Mouse (Mus musculus) stomach, postnatal 0 days (tissue): ENCODE results near the gene Smg6. TPM values are rescaled to one million over a fixed set of nuclear protein-coding genes. Genes with fewer than 3 reads are reported as not detected.

Source experiments
- ATAC-seq: fragments of 200-750 bp; cut with Nextera tagmentation; 2 replicates; pipeline ENCODE4 v1.8.0; 2017; ENCODE audit not compliant: low FRiP score, low TSS enrichment
- DNase-seq: peaks from one replicate; pipeline ENCODE4 v3.0.0-alpha.2; 2016; ENCODE audit warnings: low spot score
- H3K27ac ChIP-seq: fragments of 300-500 bp; sonication (generic); replicated peaks from 2 replicates; pipeline ENCODE4 v1.5.1; 2014; ENCODE audit warnings: mild to moderate bottlenecking, control low read depth
- H3K27me3 ChIP-seq: fragments of 300-500 bp; sonication (generic); 2 replicates; pipeline ENCODE4 v1.6.1; 2014; ENCODE audit warnings: low read length; ENCODE audit not compliant: control insufficient read depth, insufficient read depth
- H3K36me3 ChIP-seq: fragments of 300-500 bp; sonication (generic); 2 replicates; pipeline ENCODE4 v1.6.1; 2014; ENCODE audit warnings: low read length, mixed read lengths; ENCODE audit not compliant: control insufficient read depth, insufficient read depth
- H3K4me1 ChIP-seq: fragments of 300-500 bp; sonication (generic); replicated peaks from 2 replicates; pipeline ENCODE4 v1.6.1; 2014; ENCODE audit warnings: antibody characterized with exemption; ENCODE audit not compliant: control insufficient read depth, insufficient read depth
- H3K4me2 ChIP-seq: fragments of 300-500 bp; sonication (generic); replicated peaks from 2 replicates; pipeline ENCODE4 v1.6.1; 2014; ENCODE audit warnings: low read depth, mild to moderate bottlenecking, control low read depth, moderate library complexity
- H3K4me3 ChIP-seq: fragments of 300-500 bp; sonication (generic); 2 replicates; pipeline ENCODE4 v1.5.1; 2014; ENCODE audit warnings: low read depth, low read length, control low read depth
- H3K9ac ChIP-seq: fragments of 300-500 bp; sonication (generic); 2 replicates; pipeline ENCODE4 v1.6.1; 2014; ENCODE audit warnings: mild to moderate bottlenecking, low read length, control low read depth, mixed read lengths
- H3K9me3 ChIP-seq: fragments of 300-500 bp; sonication (generic); 2 replicates; pipeline ENCODE4 v1.6.1; 2016; ENCODE audit warnings: low read length; ENCODE audit not compliant: control insufficient read depth
- CTCF ChIP-seq: IDR thresholded peaks from 2 replicates; pipeline ENCODE4 v1.5.1; 2016; ENCODE audit warnings: antibody characterized with exemption, low read depth, mild to moderate bottlenecking, moderate library complexity
- EP300 ChIP-seq: optimal IDR thresholded peaks from 2 replicates; pipeline ENCODE3; 2016; ENCODE audit warnings: antibody characterized with exemption
- WGBS: fragments of 180-500 bp; shearing (Covaris S2); extraction: QIAGEN DNeasy Blood & Tissue Kit; methylation state at CpG from one replicate; pipeline ENCODE4 v1.1.7; 2014; 5-methylcytosine and 5-hydroxymethylcytosine counted together
- polyA plus RNA-seq: library from polyadenylated mRNA; unstranded; fragments of >200 nt; fragmentation: Nextera tagmentation; extraction: Ambion mirVana; gene quantifications from 2 replicates; pipeline ENCODE4 v1.2.1, GENCODE M21; 2015

Gene Smg6
- polyA plus RNA-seq, 1 experiment from 2014 or later, result 6.1 TPM

GRCm38 (mm10) chr11:75049146-75049545 is 123.5 kb downstream of the Smg6 start:
- 17% methylated on average over 2 of the region's 2 CpGs for WGBS
- no peaks in the 10 kb centered on the region for H3K27me3 ChIP-seq
- H3K4me3 ChIP-seq, result no peak overlapping the region
- peaks cover 15% of the 10 kb centered on the region for H3K4me1 ChIP-seq
- ATAC-seq, result no peak
- H3K36me3 ChIP-seq, result no peaks in the 10 kb centered on the region
- DNase-seq, result no peak
- TF ChIP-seq EP300 (no peak), CTCF (no peak)
- no peak overlapping the region; the same call in 1 of the 2 replicates for H3K27ac ChIP-seq
- H3K9ac ChIP-seq, result no peak overlapping the region
- no peak overlapping the region for H3K4me2 ChIP-seq
- H3K9me3 ChIP-seq, result no peaks in the 10 kb centered on the region

- Histone ChIP-seq H3K36me3 (no peaks in the 10 kb centered on the region), H3K4me1 (peaks cover 15% of the 10 kb centered on the region), H3K9ac (no peak overlapping the region), H3K27ac (no peak overlapping the region), H3K4me2 (no peak overlapping the region), H3K9me3 (no peaks in the 10 kb centered on the region), H3K27me3 (no peaks in the 10 kb centered on the region), H3K4me3 (no peak overlapping the region)
- DNase-seq (no peak), ATAC-seq (no peak)
- TF ChIP-seq EP300, result no peak
- TF ChIP-seq CTCF, result no peak
- 33% methylated on average over 2 of the region's 2 CpGs for WGBS
These were observed 124.2 kb downstream of the Smg6 start for GRCm38 (mm10) chr11:75049807-75050206.

GRCm38 (mm10) chr11:75051239-75051638 is 125.6 kb downstream of the Smg6 start:
- H3K4me1 ChIP-seq, result peaks cover 15% of the 10 kb centered on the region
- 50% methylated on average over 1 of the region's 1 CpGs for WGBS
- ATAC-seq, result no peak
- no peak for DNase-seq
- H3K36me3 ChIP-seq, result no peaks in the 10 kb centered on the region
- H3K4me3 ChIP-seq, result no peak overlapping the region
- H3K27me3 ChIP-seq, result no peaks in the 10 kb centered on the region
- no peak overlapping the region for H3K4me2 ChIP-seq
- no peak overlapping the region for H3K9ac ChIP-seq
- no peak for TF ChIP-seq CTCF
- TF ChIP-seq EP300, result no peak
- H3K27ac ChIP-seq, result peak overlapping the region; percentile 89
- H3K9me3 ChIP-seq, result no peaks in the 10 kb centered on the region

GRCm38 (mm10) chr11:75051712-75052550 is 126.3 kb downstream of the Smg6 start:
- peak; percentile 25 for DNase-seq
- Histone ChIP-seq H3K9ac (no peak overlapping the region), H3K4me3 (no peak overlapping the region), H3K4me1 (peaks cover 15% of the 10 kb centered on the region), H3K27ac (peak overlapping the region; percentile 89), H3K9me3 (no peaks in the 10 kb centered on the region), H3K36me3 (no peaks in the 10 kb centered on the region), H3K4me2 (no peak overlapping the region), H3K27me3 (no peaks in the 10 kb centered on the region)
- 9% methylated on average over 13 of the region's 13 CpGs for WGBS
- TF ChIP-seq CTCF, result peak; percentile 38; the same call in 1 of the 2 replicates
- TF ChIP-seq EP300, result peak; percentile 89
- ATAC-seq, result peak; percentile 53

GRCm38 (mm10) chr11:75053020-75053419 is 127.4 kb downstream of the Smg6 start:
- Histone ChIP-seq H3K27me3 (no peaks in the 10 kb centered on the region), H3K27ac (peak overlapping the region; percentile 88), H3K4me3 (no peak overlapping the region), H3K4me2 (no peak overlapping the region), H3K9ac (no peak overlapping the region), H3K4me1 (peaks cover 9% of the 10 kb centered on the region), H3K9me3 (no peaks in the 10 kb centered on the region), H3K36me3 (no peaks in the 10 kb centered on the region)
- TF ChIP-seq EP300 (no peak), CTCF (no peak)
- WGBS, result 32% methylated on average over 2 of the region's 2 CpGs
- DNase-seq, result no peak
- no peak for ATAC-seq

GRCm38 (mm10) chr11:75053722-75054121 is 128.1 kb downstream of the Smg6 start:
- DNase-seq (no peak), ATAC-seq (no peak)
- WGBS, result 19% methylated on average over 7 of the region's 7 CpGs
- Histone ChIP-seq H3K4me1 (peaks cover 9% of the 10 kb centered on the region), H3K4me3 (no peak overlapping the region), H3K9ac (no peak overlapping the region), H3K9me3 (no peaks in the 10 kb centered on the region), H3K4me2 (no peak overlapping the region), H3K36me3 (no peaks in the 10 kb centered on the region), H3K27ac (peak overlapping the region; percentile 88), H3K27me3 (no peaks in the 10 kb centered on the region)
- no peak for TF ChIP-seq CTCF
- no peak for TF ChIP-seq EP300
